Mouse (Mus musculus): ENCODE results near the gene Znfx1.

Gene Znfx1

GRCm38 (mm10) chr2:167062965-167063880 is at the start of gene Znfx1:
TSS of gene Znfx1 (minus strand) at chr2:167063015.
- in situ Hi-C loops (cut with MboI; ENCODE audit: low sequenced_read_pairs), result no loop called here

- in situ Hi-C loops (cut with MboI; ENCODE audit: low sequenced_read_pairs), result no loop called here
Measured at GRCm38 (mm10) chr2:167112259-167112658, 49.4 kb upstream of the Znfx1 start.

GRCm38 (mm10) chr2:167109506-167109905 is 46.7 kb upstream of the Znfx1 start:
- in situ Hi-C loops (cut with MboI; ENCODE audit: low sequenced_read_pairs), result no loop called here

GRCm38 (mm10) chr2:167103546-167103945 is 40.7 kb upstream of the Znfx1 start:
- in situ Hi-C loops (cut with MboI; ENCODE audit: low sequenced_read_pairs), result no loop called here

GRCm38 (mm10) chr2:167101743-167102441 is 39.1 kb upstream of the Znfx1 start:
- in situ Hi-C loops (cut with MboI; ENCODE audit: low sequenced_read_pairs), result no loop called here

GRCm38 (mm10) chr2:167094688-167095087 is 31.9 kb upstream of the Znfx1 start:
- in situ Hi-C loops (cut with MboI; ENCODE audit: low sequenced_read_pairs), result no loop called here

- in situ Hi-C loops (cut with MboI; ENCODE audit: low sequenced_read_pairs), result no loop called here
Measured at GRCm38 (mm10) chr2:167093171-167093900, 30.5 kb upstream of the Znfx1 start.

GRCm38 (mm10) chr2:167090271-167090670 is 27.5 kb upstream of the Znfx1 start:
- in situ Hi-C loops (cut with MboI; ENCODE audit: low sequenced_read_pairs), result no loop called here

- in situ Hi-C loops (cut with MboI; ENCODE audit: low sequenced_read_pairs), result no loop called here
Measured at GRCm38 (mm10) chr2:167086836-167087235, 24.0 kb upstream of the Znfx1 start.

GRCm38 (mm10) chr2:167086092-167086491 is 23.3 kb upstream of the Znfx1 start:
- in situ Hi-C loops (cut with MboI; ENCODE audit: low sequenced_read_pairs), result no loop called here

- in situ Hi-C loops (cut with MboI; ENCODE audit: low sequenced_read_pairs), result no loop called here
Measured at GRCm38 (mm10) chr2:167081639-167082038, 18.8 kb upstream of the Znfx1 start.

GRCm38 (mm10) chr2:167081135-167081534 is 18.3 kb upstream of the Znfx1 start:
- in situ Hi-C loops (cut with MboI; ENCODE audit: low sequenced_read_pairs), result no loop called here

GRCm38 (mm10) chr2:167080387-167080786 is 17.6 kb upstream of the Znfx1 start:
- in situ Hi-C loops (cut with MboI; ENCODE audit: low sequenced_read_pairs), result no loop called here

- in situ Hi-C loops (cut with MboI; ENCODE audit: low sequenced_read_pairs), result no loop called here
Measured at GRCm38 (mm10) chr2:167079535-167080257, 16.9 kb upstream of the Znfx1 start.

GRCm38 (mm10) chr2:167078931-167079495 is 16.2 kb upstream of the Znfx1 start:
- in situ Hi-C loops (cut with MboI; ENCODE audit: low sequenced_read_pairs), result no loop called here

GRCm38 (mm10) chr2:167078486-167078885 is 15.7 kb upstream of the Znfx1 start:
- in situ Hi-C loops (cut with MboI; ENCODE audit: low sequenced_read_pairs), result no loop called here

GRCm38 (mm10) chr2:167077199-167077962 is 14.6 kb upstream of the Znfx1 start:
- in situ Hi-C loops (cut with MboI; ENCODE audit: low sequenced_read_pairs), result no loop called here

- in situ Hi-C loops (cut with MboI; ENCODE audit: low sequenced_read_pairs), result no loop called here
Measured at GRCm38 (mm10) chr2:167076759-167077158, 13.9 kb upstream of the Znfx1 start.

GRCm38 (mm10) chr2:167076352-167076751 is 13.5 kb upstream of the Znfx1 start:
- in situ Hi-C loops (cut with MboI; ENCODE audit: low sequenced_read_pairs), result no loop called here
